Mouse (Mus musculus) spleen, postnatal 0 days (tissue): ENCODE results near the gene P4ha3. TPM values are rescaled to one million over a fixed set of nuclear protein-coding genes. Genes with fewer than 3 reads are reported as not detected.

Experiments
- polyA plus RNA-seq: library from polyadenylated mRNA; unstranded; fragments of >200 nt; fragmentation: Nextera tagmentation; extraction: Ambion mirVana; gene quantifications from 2 replicates; pipeline ENCODE4 v1.2.1, GENCODE M21; 2015

P4ha3 gene
- 0.52 and 0.63 TPM in 2 replicates for polyA plus RNA-seq

DNA sequence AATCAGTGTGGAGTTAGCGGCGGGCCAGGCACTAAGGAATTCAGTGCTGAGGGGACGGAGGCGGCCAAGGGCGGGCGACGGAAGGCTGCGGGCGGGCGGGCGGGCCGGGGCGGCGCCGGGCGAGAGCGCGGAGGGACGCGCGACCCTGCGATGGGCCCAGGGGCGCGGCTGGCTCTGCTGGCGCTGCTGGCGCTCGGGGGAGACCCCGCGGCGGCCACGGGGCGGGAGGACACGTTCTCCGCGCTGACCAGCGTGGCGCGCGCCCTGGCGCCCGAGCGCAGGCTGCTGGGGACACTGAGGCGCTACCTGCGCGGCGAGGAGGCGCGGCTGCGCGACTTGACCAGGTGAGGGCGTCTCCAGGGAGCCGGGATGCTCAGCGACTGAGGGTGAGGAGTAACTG lies at the start of gene P4ha3:
P4ha3 (plus strand) TSS at position 138 of the 400 bp plus-strand sequence.

Other genes with a start within 250 kb of the P4ha3 start
- gene Pold3, start 164.0 kb upstream of the P4ha3 start, polyA plus RNA-seq, result 49.6 and 53.8 TPM in 2 replicates
- 8.6 and 9.2 TPM in 2 replicates for gene Lipt2, start 126.2 kb upstream of the P4ha3 start, polyA plus RNA-seq
- 3.4 and 5.8 TPM in 2 replicates for gene Kcne3, start 109.0 kb upstream of the P4ha3 start, polyA plus RNA-seq
- gene Pgm2l1, start 58.1 kb upstream of the P4ha3 start, polyA plus RNA-seq, result 2.8 and 3.2 TPM in 2 replicates
- gene C2cd3, start 86.7 kb downstream of the P4ha3 start, polyA plus RNA-seq, result 13.8 and 15.0 TPM in 2 replicates
- gene Ppme1, start 86.8 kb downstream of the P4ha3 start, polyA plus RNA-seq, result 16.3 and 18.1 TPM in 2 replicates
- not detected in 2 replicates for gene Ucp3, start 187.5 kb downstream of the P4ha3 start, polyA plus RNA-seq
- 1,043 and 1,112 TPM in 2 replicates for gene Ucp2, start 207.8 kb downstream of the P4ha3 start, polyA plus RNA-seq
- gene Dnajb13, start 229.4 kb downstream of the P4ha3 start, polyA plus RNA-seq, result 1.8 and 2.7 TPM in 2 replicates